Mouse (Mus musculus) adrenal gland (tissue): ENCODE data around the gene Trim23.
"Not testable (repeated sequence)": the region's sequence is repeated elsewhere in the genome, so short reads cannot be mapped to it uniquely, and the experiment has no call there.

Experiments
- intact Hi-C: fragments of 180-260 bp; cut with DNase I; formaldehyde crosslinking; loops from one replicate; pipeline ENCODE4 v1.15.1; 2025
- long read RNA-seq, 2 experiments: library from polyadenylated mRNA; unstranded; transcript quantifications; one replicate each; pipeline ENCODE4 v2.0.0; 2020; ENCODE audit warnings: borderline replicate concordance in 1 of 2; ENCODE audit not compliant: insufficient replicate concordance in 1 of 2

Trim23 gene
- long read RNA-seq, experiment 1, transcript Trim23-201 (11 exons, 3,416 nt): major isoform, 5 of 6 reads
- long read RNA-seq, experiment 1, partial matches to known transcripts: 1 of 6 reads
- long read RNA-seq, experiment 1, other reads (novel, unspliced or antisense): 0 of 6 reads
- long read RNA-seq, experiment 2, partial matches to known transcripts: 1 of 5 reads
- long read RNA-seq, experiment 2, other reads (novel, unspliced or antisense): 0 of 5 reads

- intact Hi-C loops: loop anchor here (5.0 kb wide), 1 partner anchor 49 kb away; the partner anchor contains the start of genes Cenpk and Ppwd1
These were observed at the start of gene Trim23 for GRCm38 (mm10) chr13:104178650-104179121. TSS of gene Trim23 (plus strand) at chr13:104178797.

- intact Hi-C loops: no loop called here
These were observed 46.0 kb upstream of the Trim23 start for GRCm38 (mm10) chr13:104132561-104132960.

- intact Hi-C loops: no loop called here
These were observed 44.0 kb upstream of the Trim23 start for GRCm38 (mm10) chr13:104134510-104135085.

- intact Hi-C loops: no loop called here
These were observed 39.0 kb upstream of the Trim23 start for GRCm38 (mm10) chr13:104139369-104140209.

GRCm38 (mm10) chr13:104144871-104145270, 33.7 kb upstream of the Trim23 start:
- intact Hi-C loops: no loop called here

GRCm38 (mm10) chr13:104145646-104146045, 33.0 kb upstream of the Trim23 start:
- intact Hi-C loops: no loop called here

- intact Hi-C loops: no loop called here
These were observed 24.4 kb upstream of the Trim23 start for GRCm38 (mm10) chr13:104154180-104154579.

- intact Hi-C loops: no loop called here
These were observed 23.5 kb upstream of the Trim23 start for GRCm38 (mm10) chr13:104155106-104155505.

- intact Hi-C loops: no loop called here
These were observed 22.9 kb upstream of the Trim23 start for GRCm38 (mm10) chr13:104155686-104156085.

- intact Hi-C loops: no loop called here
These were observed 6.9 kb upstream of the Trim23 start for GRCm38 (mm10) chr13:104171711-104172110.

- intact Hi-C loops: no loop called here
These were observed 6.1 kb upstream of the Trim23 start for GRCm38 (mm10) chr13:104172498-104172897.

GRCm38 (mm10) chr13:104176874-104177273, 1.7 kb upstream of the Trim23 start:
- intact Hi-C loops: loop anchor here (5.0 kb wide), 1 partner anchor 50 kb away; the partner anchor contains the start of genes Cenpk and Ppwd1

GRCm38 (mm10) chr13:104177796-104178649, 574 bp upstream of the Trim23 start, which contains the start of gene Trappc13:
TSS of gene Trappc13 (minus strand) at chr13:104178469.
- intact Hi-C loops: loop anchor here (5.0 kb wide), 1 partner anchor 49 kb away; the partner anchor contains the start of genes Cenpk and Ppwd1

GRCm38 (mm10) chr13:104179176-104179888, 735 bp downstream of the Trim23 start:
- intact Hi-C loops: loop anchor here (5.0 kb wide), 1 partner anchor 48 kb away; the partner anchor contains the start of genes Cenpk and Ppwd1

GRCm38 (mm10) chr13:104187357-104187756, 8.8 kb downstream of the Trim23 start:
- intact Hi-C loops: no loop called here

- intact Hi-C loops: not testable (repeated sequence)
These were observed 17.3 kb downstream of the Trim23 start for GRCm38 (mm10) chr13:104195891-104196290.

- intact Hi-C loops: no loop called here
These were observed 25.7 kb downstream of the Trim23 start for GRCm38 (mm10) chr13:104204313-104204712.

- intact Hi-C loops: loop anchor here (5.0 kb wide), 1 partner anchor 50 kb away; the partner anchor contains the start of genes Trappc13 and Trim23
These were observed 48.9 kb downstream of the Trim23 start for GRCm38 (mm10) chr13:104227478-104227877.

GRCm38 (mm10) chr13:104228384-104229066, 49.9 kb downstream of the Trim23 start, which contains the start of the genes Cenpk and Ppwd1:
TSS of gene Cenpk (plus strand) at chr13:104228611.
TSS of gene Ppwd1 (minus strand) at chr13:104228843.
- intact Hi-C loops: loop anchor here (5.0 kb wide), 1 partner anchor 51 kb away; the partner anchor contains the start of genes Trappc13 and Trim23
